Mouse (Mus musculus) liver, postnatal 0 days (tissue): ENCODE measurements around the gene Fbxl13.

Source experiments
- CTCF ChIP-seq: sonication (generic); IDR thresholded peaks from 2 replicates; pipeline ENCODE4 v1.5.1; 2016; ENCODE audit warnings: antibody characterized with exemption, low read depth
- EP300 ChIP-seq: IDR thresholded peaks from 2 replicates; pipeline ENCODE4 v1.6.1; 2016; ENCODE audit warnings: antibody characterized with exemption, low read depth, mild to moderate bottlenecking

DNA sequence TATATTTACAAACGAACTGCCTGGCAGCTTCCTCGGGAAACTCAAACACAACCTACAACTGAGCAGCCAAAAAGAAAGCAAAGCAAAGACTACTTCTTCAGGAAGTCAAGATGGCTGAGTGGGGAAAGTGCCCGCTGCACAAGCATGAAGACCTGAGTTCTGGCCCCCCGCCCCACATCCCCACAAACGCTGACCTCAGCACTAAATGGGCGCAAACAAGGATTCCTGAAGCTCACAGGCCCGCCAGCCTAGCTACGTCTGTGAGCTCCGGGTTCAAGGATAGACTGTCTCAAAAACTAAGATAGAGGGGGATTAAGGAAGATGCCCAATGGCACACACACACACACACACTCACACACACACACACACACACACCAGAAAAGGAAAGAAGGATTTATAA is 32.9 kb upstream of the Fbxl13 start:
- TF ChIP-seq CTCF = no peak
- TF ChIP-seq EP300 = no peak
